In the genomic region with DNA sequence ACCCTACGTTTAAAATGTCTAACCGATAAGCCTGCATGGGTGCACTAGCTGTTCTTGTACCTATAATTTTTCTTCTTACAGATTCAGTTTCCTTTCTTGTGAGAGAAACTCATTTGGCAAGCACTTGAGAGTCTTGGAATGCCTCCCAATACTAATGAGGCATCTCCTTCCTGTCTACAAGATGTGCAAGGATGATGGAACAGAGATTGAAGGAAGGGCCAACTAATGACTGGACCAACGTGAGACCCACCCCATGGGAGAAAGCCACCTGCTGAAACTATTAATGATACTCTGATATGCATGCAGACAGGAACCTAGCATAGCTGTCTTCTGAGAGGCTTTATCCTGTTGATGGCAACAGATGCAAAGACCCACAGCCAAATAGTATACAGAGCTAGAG, we compare ENCODE assay signal across 23 mouse cellular contexts.
DNase-seq lines count a peak whose midpoint lies in the region; ATAC-seq and TF ChIP-seq lines count a peak whose summit lies in the region.
"Had no signal": no experiment of that assay in that cellular context is flagged by ENCODE, and none has a peak within 500 bp of the region (broad histone marks: within the 10 kb centered on the region; RNA-seq: fewer than 3 reads in every experiment).

No protein-coding gene starts in this region.

- H3K36me3 ChIP-seq in forebrain, embryonic 14.5 days (ENCODE audit: control insufficient read depth, insufficient read depth, low read length): no peaks in the 10 kb centered on the region
- no peaks in the 10 kb centered on the region for H3K36me3 ChIP-seq in forebrain, embryonic 12.5 days (replicated peaks)
- no peaks in the 10 kb centered on the region for H3K36me3 ChIP-seq in hindbrain, embryonic 16.5 days (ENCODE audit: control insufficient read depth, insufficient read depth, low read length)
- H3K36me3 ChIP-seq in hindbrain, embryonic 13.5 days: no peaks in the 10 kb centered on the region
- H3K36me3 ChIP-seq: embryonic facial prominence, embryonic 15.5 days; forebrain, embryonic 10.5 days; hindbrain, embryonic 10.5 days; intestine, embryonic 15.5 days had no signal

- intact Hi-C loops in left cerebral cortex, postnatal 4 days (cut with DNase I): no loop called here

- DNase-seq in forebrain, embryonic 14.5 days (ENCODE audit: low spot score): peak; percentile 2
- DNase-seq in left cerebral cortex, postnatal 4 days: peak; percentile 55
- no peak for DNase-seq in left cerebral cortex, adult 9 months (ENCODE audit: low spot score in 2 of 2)
- DNase-seq in brain, embryonic 14.5 days (ENCODE audit: low read depth): peak; percentile 43
- DNase-seq in Muller cell, postnatal 12 days (ENCODE audit: inconsistent ontology term): no peak
- DNase-seq: adrenal gland, adult 2 months; adrenal gland, postnatal 25 days; cerebellum, adult 11 months; cerebellum, adult 9-11 months; embryo, embryonic 11 days; gastrocnemius, postnatal 10 days; heart, adult 2 months; kidney, adult 18-20 months had no signal

- ATAC-seq in forebrain, embryonic 14.5 days: no peak
- no peak for ATAC-seq in forebrain, embryonic 12.5 days (ENCODE audit: low FRiP score)
- ATAC-seq in hindbrain, embryonic 16.5 days: peak; percentile 34; the same call in 1 of the 2 replicates
- ATAC-seq in hindbrain, embryonic 13.5 days (ENCODE audit: low FRiP score): no peak
- ATAC-seq: intestine, embryonic 15.5 days had no signal

- no peak for TF ChIP-seq CTCF in brain, embryonic 14.5 days (IDR thresholded peaks at IDR 0.05; ENCODE audit: borderline replicate concordance, extremely low read depth, insufficient read depth, insufficient read length)

- no peak for TF ChIP-seq POLR2A in brain, embryonic 14.5 days (IDR thresholded peaks at IDR 0.05; ENCODE audit: borderline replicate concordance, extremely low read depth, insufficient read depth, insufficient read length, poor library complexity, severe bottlenecking)

- no peak overlapping the region for H3K27ac ChIP-seq in forebrain, embryonic 14.5 days (ENCODE audit: low read depth, low read length)
- H3K27ac ChIP-seq in forebrain, embryonic 12.5 days: no peak overlapping the region
- H3K27ac ChIP-seq in hindbrain, embryonic 16.5 days (ENCODE audit: low read depth, low read length): no peak overlapping the region
- H3K27ac ChIP-seq in hindbrain, embryonic 13.5 days: no peak overlapping the region
- H3K27ac ChIP-seq: embryonic facial prominence, embryonic 15.5 days; forebrain, embryonic 10.5 days; heart, adult 2 months; hindbrain, embryonic 10.5 days; intestine, embryonic 15.5 days had no signal

- H3K4me3 ChIP-seq in forebrain, embryonic 14.5 days (ENCODE audit: low read depth, low read length): no peak overlapping the region
- no peak overlapping the region for H3K4me3 ChIP-seq in forebrain, embryonic 12.5 days (replicated peaks)
- no peak overlapping the region for H3K4me3 ChIP-seq in hindbrain, embryonic 16.5 days (ENCODE audit: low read length)
- H3K4me3 ChIP-seq in hindbrain, embryonic 13.5 days: no peak overlapping the region
- H3K4me3 ChIP-seq: embryonic facial prominence, embryonic 15.5 days; erythroblast, embryonic 14.5 days; forebrain, embryonic 10.5 days; heart, adult 2 months; hindbrain, embryonic 10.5 days; intestine, embryonic 15.5 days had no signal

- no peaks in the 10 kb centered on the region for H3K9me3 ChIP-seq in forebrain, embryonic 14.5 days (replicated peaks; ENCODE audit: control insufficient read depth, low read length)
- H3K9me3 ChIP-seq in forebrain, embryonic 12.5 days: no peaks in the 10 kb centered on the region
- no peaks in the 10 kb centered on the region for H3K9me3 ChIP-seq in hindbrain, embryonic 16.5 days (ENCODE audit: control insufficient read depth, low read length)
- no peaks in the 10 kb centered on the region for H3K9me3 ChIP-seq in hindbrain, embryonic 13.5 days
- H3K9me3 ChIP-seq: embryonic facial prominence, embryonic 15.5 days; forebrain, embryonic 10.5 days; hindbrain, embryonic 10.5 days; intestine, embryonic 15.5 days had no signal

- no peaks in the 10 kb centered on the region for H3K4me1 ChIP-seq in forebrain, embryonic 14.5 days (ENCODE audit: control insufficient read depth, insufficient read depth, low read length)
- H3K4me1 ChIP-seq in forebrain, embryonic 12.5 days: no peaks in the 10 kb centered on the region
- no peaks in the 10 kb centered on the region for H3K4me1 ChIP-seq in hindbrain, embryonic 16.5 days (ENCODE audit: control insufficient read depth, insufficient read depth, low read depth, low read length)
- H3K4me1 ChIP-seq in hindbrain, embryonic 13.5 days (replicated peaks): no peaks in the 10 kb centered on the region
- H3K4me1 ChIP-seq: embryonic facial prominence, embryonic 15.5 days; forebrain, embryonic 10.5 days; hindbrain, embryonic 10.5 days; intestine, embryonic 15.5 days had no signal

- H3K9ac ChIP-seq in forebrain, embryonic 14.5 days (ENCODE audit: low read length): no peak overlapping the region
- no peak overlapping the region for H3K9ac ChIP-seq in forebrain, embryonic 12.5 days
- H3K9ac ChIP-seq in hindbrain, embryonic 16.5 days (ENCODE audit: low read depth, low read length): no peak overlapping the region
- H3K9ac ChIP-seq in hindbrain, embryonic 13.5 days: no peak overlapping the region
- H3K9ac ChIP-seq: embryonic facial prominence, embryonic 15.5 days; intestine, embryonic 15.5 days had no signal

- H3K27me3 ChIP-seq in forebrain, embryonic 14.5 days (replicated peaks; ENCODE audit: control insufficient read depth, insufficient read depth, low read length): no peaks in the 10 kb centered on the region
- H3K27me3 ChIP-seq in forebrain, embryonic 12.5 days: no peaks in the 10 kb centered on the region
- H3K27me3 ChIP-seq in hindbrain, embryonic 16.5 days (replicated peaks; ENCODE audit: control insufficient read depth, insufficient read depth, low read length): no peaks in the 10 kb centered on the region
- H3K27me3 ChIP-seq in hindbrain, embryonic 13.5 days: no peaks in the 10 kb centered on the region
- H3K27me3 ChIP-seq: CH12.LX; embryonic facial prominence, embryonic 15.5 days; intestine, embryonic 15.5 days had no signal

- H3K4me2 ChIP-seq in forebrain, embryonic 14.5 days (ENCODE audit: low read length): no peak overlapping the region
- H3K4me2 ChIP-seq in forebrain, embryonic 12.5 days: no peak overlapping the region
- no peak overlapping the region for H3K4me2 ChIP-seq in hindbrain, embryonic 16.5 days (ENCODE audit: low read length)
- H3K4me2 ChIP-seq in hindbrain, embryonic 13.5 days: no peak overlapping the region
- H3K4me2 ChIP-seq: embryonic facial prominence, embryonic 15.5 days; heart, embryonic 11.5 days; intestine, embryonic 15.5 days had no signal

- 80% methylated on average over 3 of the region's 3 CpGs for WGBS in forebrain, embryonic 14.5 days
- WGBS in forebrain, embryonic 12.5 days: 83% methylated on average over 3 of the region's 3 CpGs
- 78% methylated on average over 3 of the region's 3 CpGs for WGBS in hindbrain, embryonic 16.5 days
- WGBS in hindbrain, embryonic 13.5 days: 82% methylated on average over 3 of the region's 3 CpGs

Comparison
In these comparisons a context has a peak if more than half of its experiments do, and no peak if none do; other contexts are left out.
1. DNase-seq: peak in forebrain, embryonic 14.5 days (single experiment), left cerebral cortex, postnatal 4 days (single experiment) and brain, embryonic 14.5 days (single experiment); none in left cerebral cortex, adult 9 months (0 of 2) and Muller cell, postnatal 12 days (single experiment).